Mouse (Mus musculus): ENCODE measurements around the gene Fxyd5.

Fxyd5 gene

DNA sequence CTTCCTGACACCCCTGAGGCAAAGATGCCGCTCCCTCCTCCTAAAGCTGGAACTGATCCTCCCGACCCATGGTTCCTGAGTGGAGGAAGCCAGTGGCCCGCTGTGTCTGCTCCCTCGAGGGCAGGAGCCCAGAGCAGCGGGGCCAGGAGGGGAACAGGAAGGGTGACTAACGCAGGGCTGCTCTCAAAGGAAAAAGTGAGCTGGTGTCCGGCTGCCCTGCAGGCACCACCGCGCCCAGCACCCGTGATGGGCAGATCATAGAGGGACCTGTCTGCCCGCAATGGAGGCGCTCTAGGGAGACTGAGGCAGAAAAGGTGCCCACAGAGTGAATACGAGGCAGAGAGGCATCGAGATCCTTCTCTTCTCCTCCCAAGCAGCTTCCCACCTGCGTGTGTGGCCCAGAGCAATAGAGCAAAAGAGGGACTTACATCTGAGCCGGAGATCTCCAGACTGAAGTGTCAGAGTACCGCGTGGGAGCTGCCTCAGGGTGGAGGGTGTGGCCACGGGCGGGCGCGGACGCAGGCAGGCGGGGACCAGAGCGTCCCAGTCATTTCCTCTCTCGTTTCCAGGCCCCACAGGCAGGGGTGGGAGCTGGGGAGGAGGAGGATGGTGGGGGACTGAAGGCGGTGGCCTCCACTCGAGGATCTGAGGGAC, 492 bp downstream of the Fxyd5 start:
- in situ Hi-C loops (cut with MboI), result no loop called here

DNA sequence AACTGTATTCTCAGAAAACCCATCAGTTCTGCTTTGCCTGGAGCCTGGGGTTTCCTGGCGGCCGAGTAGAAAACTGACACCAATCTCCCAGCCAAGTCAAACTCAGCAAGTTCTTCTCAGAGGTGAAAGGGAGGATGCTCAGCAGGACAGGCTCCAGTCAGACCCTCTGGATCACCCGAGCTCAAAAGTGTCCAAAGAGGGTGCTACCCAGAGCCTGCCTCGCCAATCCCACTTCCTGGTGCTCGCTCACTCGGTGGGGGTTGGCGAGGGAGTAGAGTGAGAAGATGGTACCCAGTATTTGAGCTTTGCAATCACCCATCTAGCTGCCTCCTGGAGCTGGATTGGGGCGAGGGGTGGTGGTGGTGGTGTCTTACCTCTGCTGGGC, 1.3 kb downstream of the Fxyd5 start:
- in situ Hi-C loops (cut with MboI), result no loop called here

GRCm38 (mm10) chr7:31040281-31041022, 1.8 kb downstream of the Fxyd5 start:
- in situ Hi-C loops (cut with MboI), result no loop called here

- in situ Hi-C loops (cut with MboI), result no loop called here
Observed at GRCm38 (mm10) chr7:31039011-31039410, 3.3 kb downstream of the Fxyd5 start.

DNA sequence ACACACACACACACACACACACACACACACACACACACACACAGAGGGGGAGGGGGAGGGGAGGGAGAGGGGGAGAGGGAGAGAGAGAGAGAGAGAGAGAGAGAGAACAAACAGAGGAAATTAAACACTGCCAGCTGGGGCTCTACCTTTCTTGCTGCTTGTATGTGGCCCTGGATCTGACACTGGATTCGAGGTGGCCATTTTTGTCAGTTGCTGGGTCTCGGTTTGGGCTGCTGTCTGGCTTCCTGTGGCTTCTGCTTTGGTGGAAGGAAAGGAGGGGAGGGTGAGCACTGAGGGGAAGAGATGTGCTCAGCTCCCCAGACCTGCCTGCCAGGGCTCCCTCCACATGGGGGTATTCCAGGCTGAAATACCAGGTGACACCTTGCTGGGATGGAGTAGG, 4.6 kb downstream of the Fxyd5 start:
- in situ Hi-C loops (cut with MboI), result no loop called here

DNA sequence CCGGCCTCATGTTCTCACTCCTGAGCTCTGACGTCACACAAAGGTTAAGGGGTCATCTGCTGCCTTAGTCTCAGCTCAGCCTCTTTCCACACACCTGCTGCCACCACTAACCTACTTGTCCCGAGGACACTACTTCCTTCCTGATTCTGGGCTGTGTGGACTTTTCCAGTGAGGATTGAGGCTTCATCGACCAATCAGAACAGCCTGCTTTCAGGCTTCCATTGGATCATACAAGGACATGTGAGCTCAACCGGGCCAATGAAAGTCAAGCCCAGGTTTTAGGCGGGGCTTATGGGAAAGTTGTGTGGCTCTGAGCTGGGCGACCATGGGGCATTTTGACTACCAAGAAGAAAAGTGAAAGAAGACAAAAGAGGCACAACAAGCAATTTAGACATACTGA, 5.4 kb downstream of the Fxyd5 start:
- in situ Hi-C loops (cut with MboI), result no loop called here

- in situ Hi-C loops (cut with MboI), result no loop called here
Observed at GRCm38 (mm10) chr7:31035291-31035690, 7.0 kb downstream of the Fxyd5 start.

DNA sequence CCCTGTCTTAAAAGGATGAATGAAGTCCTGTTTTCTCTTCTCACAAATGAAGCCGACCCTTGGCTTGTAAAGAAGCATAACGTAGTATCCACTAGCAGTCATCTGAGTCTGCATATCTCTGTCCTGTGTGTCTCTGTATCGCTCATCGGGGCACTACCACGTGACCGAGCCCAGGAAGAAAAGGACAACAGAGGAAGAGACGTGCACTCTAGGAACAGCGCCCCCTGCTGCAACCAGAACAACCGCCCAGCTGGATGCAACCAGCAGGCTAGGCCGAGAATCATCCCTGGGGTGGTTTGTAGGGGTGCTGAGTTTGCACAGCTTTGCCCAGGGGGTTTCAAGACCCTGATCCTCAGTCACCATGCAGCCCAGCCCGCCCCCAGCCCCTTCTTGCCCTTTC, 7.5 kb downstream of the Fxyd5 start:
- in situ Hi-C loops (cut with MboI), result no loop called here

DNA sequence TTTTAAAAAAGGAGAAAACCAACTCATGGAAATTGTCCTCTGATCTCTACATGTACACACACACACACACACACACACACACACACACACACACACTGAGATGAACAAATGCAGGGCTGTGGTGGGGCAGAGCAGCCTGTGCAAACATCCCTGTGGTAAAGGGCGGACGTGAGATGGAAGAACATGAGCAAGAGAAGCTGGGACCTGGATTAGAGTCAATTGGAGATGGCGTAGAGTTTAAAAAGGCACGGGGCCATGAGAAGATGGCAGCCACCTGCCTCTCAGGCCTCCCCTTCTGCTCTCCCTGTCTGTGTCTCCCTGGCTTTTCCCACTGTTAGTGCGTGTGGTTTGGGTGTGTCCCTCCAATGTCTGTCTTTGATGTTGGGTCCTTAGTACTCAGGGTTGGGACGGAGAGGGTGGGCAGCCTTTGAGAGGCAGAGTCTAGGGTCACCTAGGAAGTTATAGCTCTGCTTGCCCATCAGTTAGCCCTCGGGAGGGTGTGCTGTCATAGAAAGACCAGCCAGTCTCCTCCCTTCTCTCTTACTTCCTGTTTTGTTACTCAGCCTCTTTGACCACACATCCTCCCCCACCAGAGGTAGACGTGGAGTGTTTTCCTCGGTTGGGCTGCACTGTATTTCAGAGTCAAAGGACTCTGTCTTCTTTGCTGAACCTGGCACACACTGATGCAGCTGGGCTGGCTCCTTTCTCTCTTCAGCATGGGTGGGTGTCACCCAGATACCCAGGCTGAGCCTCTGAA, 8.7 kb downstream of the Fxyd5 start:
- in situ Hi-C loops (cut with MboI), result no loop called here

DNA sequence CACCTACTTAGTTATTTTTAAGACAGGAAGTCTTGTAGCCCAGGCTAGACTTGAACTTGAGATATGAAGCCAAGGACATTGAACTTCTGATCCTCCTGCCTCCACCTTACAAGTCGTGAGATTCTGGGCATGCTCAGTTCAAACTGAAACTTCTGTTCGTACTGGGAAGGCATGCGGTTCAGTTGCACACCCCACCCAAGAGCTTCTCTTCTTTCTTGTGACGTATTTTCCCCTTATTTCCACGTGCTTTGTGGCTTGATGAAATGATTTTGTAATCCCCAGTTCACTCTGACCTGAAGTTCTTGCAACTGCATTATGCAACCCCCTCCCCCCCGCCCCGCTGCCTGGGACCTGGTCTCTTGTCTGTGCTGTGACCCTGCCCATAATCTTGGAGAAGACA, 10.6 kb downstream of the Fxyd5 start:
- in situ Hi-C loops (cut with MboI), result no loop called here

DNA sequence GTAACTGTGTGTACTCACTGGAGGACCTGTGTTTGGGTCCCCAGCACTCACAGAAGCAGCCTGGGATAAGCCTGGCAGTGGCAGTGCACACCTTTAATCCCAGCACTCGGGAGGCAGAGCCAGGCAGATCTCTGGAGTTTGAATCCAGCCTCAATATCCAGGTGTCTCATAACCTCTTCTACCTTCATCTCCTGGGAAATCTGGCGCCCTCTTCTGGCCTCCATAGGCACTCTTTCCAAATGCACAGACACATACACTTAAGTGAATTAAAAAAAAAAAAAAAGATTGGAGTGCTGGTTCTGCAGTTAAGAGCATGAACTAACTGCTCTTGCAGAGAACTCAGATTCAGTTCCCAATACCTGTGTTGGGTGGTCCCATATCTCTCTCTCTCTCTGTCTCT, 11.6 kb downstream of the Fxyd5 start:
- in situ Hi-C loops (cut with MboI), result no loop called here

GRCm38 (mm10) chr7:31028609-31029008, 13.7 kb downstream of the Fxyd5 start:
- in situ Hi-C loops (cut with MboI), result no loop called here

GRCm38 (mm10) chr7:31017104-31017901, 25.0 kb downstream of the Fxyd5 start:
- in situ Hi-C loops (cut with MboI), result no loop called here

GRCm38 (mm10) chr7:31012971-31013370, 29.3 kb downstream of the Fxyd5 start:
- in situ Hi-C loops (cut with MboI), result no loop called here

DNA sequence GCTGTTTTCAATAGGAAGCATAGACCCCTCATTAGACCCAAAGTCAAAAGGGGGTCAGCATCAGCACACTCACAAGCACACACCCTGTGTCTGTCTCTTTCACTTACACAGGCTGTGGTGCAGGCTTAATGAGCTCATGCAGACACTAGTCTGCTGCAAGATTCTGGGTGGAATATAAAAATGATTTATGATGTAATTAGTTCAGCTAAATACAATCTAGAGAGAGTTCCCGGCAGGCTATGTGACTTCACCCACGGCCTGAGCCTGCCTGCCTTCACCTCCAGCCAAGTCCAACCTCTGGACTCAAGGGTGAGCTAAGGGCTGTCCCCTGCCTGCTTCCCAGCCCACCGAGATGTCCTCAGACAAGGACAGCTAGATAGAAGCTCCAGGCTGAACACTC, 33.4 kb downstream of the Fxyd5 start:
- in situ Hi-C loops (cut with MboI), result no loop called here

- in situ Hi-C loops (cut with MboI), result no loop called here
Observed at GRCm38 (mm10) chr7:31008175-31008574, 34.1 kb downstream of the Fxyd5 start.

GRCm38 (mm10) chr7:31007775-31008174, 34.5 kb downstream of the Fxyd5 start:
- in situ Hi-C loops (cut with MboI), result no loop called here

DNA sequence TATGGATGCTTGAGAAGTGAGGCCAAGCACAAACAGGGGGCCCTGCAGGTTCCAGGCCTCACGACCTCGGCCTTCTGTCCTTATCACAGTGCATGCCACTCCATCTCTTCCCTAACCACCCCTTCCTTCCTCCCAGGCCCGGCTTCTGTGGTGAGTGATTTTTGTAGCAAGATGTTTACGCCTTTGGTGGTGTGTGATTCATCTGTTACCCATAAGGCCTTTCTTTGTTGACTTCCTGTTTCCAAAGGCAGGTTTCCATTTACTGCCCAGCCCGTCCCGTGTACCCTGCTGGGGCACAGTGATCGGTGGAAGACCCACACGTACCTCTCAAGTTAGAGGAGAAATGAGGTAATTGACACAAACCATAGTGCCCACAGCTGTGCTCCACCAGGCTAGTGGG, 39.6 kb downstream of the Fxyd5 start:
- in situ Hi-C loops (cut with MboI), result no loop called here

DNA sequence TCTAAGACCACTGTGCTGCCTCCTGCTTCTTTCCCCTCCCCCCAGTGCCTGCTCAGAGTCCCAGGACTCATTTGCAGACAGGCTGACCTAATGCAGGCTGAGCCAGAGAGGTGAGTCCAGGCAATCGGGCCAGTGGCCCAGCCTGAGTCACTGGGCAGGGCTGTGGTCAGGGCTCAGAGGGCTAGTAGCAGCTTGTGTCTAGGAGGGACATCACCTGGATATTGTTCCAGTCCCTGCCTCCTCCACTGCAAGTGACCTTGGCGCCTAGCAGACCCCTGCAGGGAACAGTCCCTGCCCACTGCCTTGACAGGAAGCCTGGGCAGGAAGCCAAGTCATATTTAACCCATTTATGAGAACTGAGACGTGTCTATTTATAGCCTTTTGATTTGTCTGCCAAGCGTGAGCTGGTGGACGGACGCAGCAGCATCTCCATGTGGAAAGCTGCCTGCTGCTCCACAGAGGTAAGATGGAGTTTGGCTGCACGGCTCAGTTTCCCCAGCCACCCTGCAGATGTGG, 41.7 kb downstream of the Fxyd5 start:
- in situ Hi-C loops (cut with MboI), result no loop called here

- in situ Hi-C loops (cut with MboI), result no loop called here
Observed at GRCm38 (mm10) chr7:30996491-30996890, 45.8 kb downstream of the Fxyd5 start.

DNA sequence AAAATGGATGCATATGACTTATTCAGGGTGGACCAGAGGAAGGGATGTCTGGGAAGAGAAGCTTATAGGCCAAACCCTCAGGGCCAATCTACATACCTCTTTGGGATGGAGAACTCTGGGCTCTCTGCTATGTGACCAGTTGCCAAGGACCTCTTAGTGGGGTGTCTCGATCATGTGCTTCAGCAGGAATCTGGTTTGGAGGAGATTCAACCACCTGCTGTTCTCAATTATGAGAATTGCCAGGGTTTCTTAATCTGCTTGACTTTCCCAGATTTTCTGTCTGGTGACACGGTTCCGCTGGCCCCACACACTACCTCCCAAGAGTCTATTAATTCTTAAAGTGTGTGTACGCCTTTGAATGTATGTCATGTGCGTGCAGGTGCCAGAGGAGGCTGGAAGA, 48.3 kb downstream of the Fxyd5 start:
- in situ Hi-C loops (cut with MboI), result no loop called here

DNA sequence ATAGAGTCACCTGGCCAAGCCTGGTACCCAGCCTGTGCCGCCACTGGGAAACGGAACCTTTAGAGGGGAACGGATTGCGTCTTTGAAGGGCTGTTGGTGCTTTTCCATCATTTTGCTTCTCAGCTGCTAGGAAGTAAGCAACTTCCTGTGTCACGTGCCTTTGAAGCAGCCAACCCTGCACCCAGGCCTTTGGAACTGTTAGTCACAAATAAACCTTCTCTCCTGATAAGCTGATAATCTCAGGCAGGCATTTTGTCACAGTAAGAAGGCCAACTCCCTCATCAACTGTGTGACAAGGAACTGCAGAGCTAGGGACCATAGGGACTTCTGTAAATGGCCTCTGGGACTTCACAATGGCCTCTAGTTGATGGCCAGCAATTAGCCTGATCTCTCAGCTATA, 50.1 kb downstream of the Fxyd5 start:
- in situ Hi-C loops (cut with MboI), result no loop called here
